Mouse (Mus musculus): ENCODE data around the gene Spsb3. TPM values are rescaled to one million over a fixed set of nuclear protein-coding genes. Genes with fewer than 3 reads are reported as not detected.
A peak's percentile ranks its signal among the peaks of the same experiment; 100 is the strongest.

Spsb3 gene
- polyA plus RNA-seq, 1 experiment from 2014 or later = 34.8 TPM

GRCm38 (mm10) chr17:24849733-24850064, 36.7 kb upstream of the Spsb3 start:
- Histone ChIP-seq H3K27ac (replicated peaks; ENCODE audit: low read depth, low read length) (peak overlapping the region; percentile 72), H3K4me1 (ENCODE audit: control insufficient read depth, insufficient read depth, low read length) (peaks cover 3% of the 10 kb centered on the region; the same call in 1 of the 2 replicates), H3K36me3 (replicated peaks; ENCODE audit: control insufficient read depth, insufficient read depth, low read depth, low read length) (no peaks in the 10 kb centered on the region), H3K9me3 (replicated peaks; ENCODE audit: control insufficient read depth, low read length) (no peaks in the 10 kb centered on the region), H3K27me3 (ENCODE audit: control insufficient read depth, insufficient read depth, low read length) (no peaks in the 10 kb centered on the region; the same call in 1 of the 2 replicates), H3K9ac (replicated peaks; ENCODE audit: low read length) (peak overlapping the region; percentile 69), H3K4me3 (ENCODE audit: low read depth, low read length) (peak overlapping the region; percentile 80), H3K4me2 (ENCODE audit: low read depth, low read length) (peak overlapping the region; percentile 77)
- under 1% methylated on average over 21 of the region's 21 CpGs for WGBS
- ATAC-seq (replicated peaks; ENCODE audit: insufficient number of reproducible peaks, low FRiP score, low TSS enrichment, low read depth) = peak; percentile 51; the same call in 1 of the 2 replicates
- peak; percentile 65 for DNase-seq (ENCODE audit: low spot score)

GRCm38 (mm10) chr17:24850065-24850772, 36.2 kb upstream of the Spsb3 start, which contains the start of gene Fahd1:
Gene Fahd1 (minus strand): TSS chr17:24850364.
- H3K4me2 ChIP-seq (ENCODE audit: low read depth, low read length) = peak within 1 kb of the TSS; percentile 94
- ATAC-seq (replicated peaks; ENCODE audit: insufficient number of reproducible peaks, low FRiP score, low TSS enrichment, low read depth) (peak; percentile 99), DNase-seq (ENCODE audit: low spot score) (peak; percentile 98)
- no peaks in the 10 kb centered on the region for H3K9me3 ChIP-seq (replicated peaks; ENCODE audit: control insufficient read depth, low read length)
- no peaks in the 10 kb centered on the region for H3K36me3 ChIP-seq (replicated peaks; ENCODE audit: control insufficient read depth, insufficient read depth, low read depth, low read length)
- H3K4me1 ChIP-seq (ENCODE audit: control insufficient read depth, insufficient read depth, low read length) = peaks cover 3% of the 10 kb centered on the region; the same call in 1 of the 2 replicates
- peak within 1 kb of the TSS; percentile 80 for H3K4me3 ChIP-seq (ENCODE audit: low read depth, low read length)
- peak within 1 kb of the TSS; percentile 72 for H3K27ac ChIP-seq (replicated peaks; ENCODE audit: low read depth, low read length)
- no peaks in the 10 kb centered on the region; the same call in 1 of the 2 replicates for H3K27me3 ChIP-seq (ENCODE audit: control insufficient read depth, insufficient read depth, low read length)
- peak within 1 kb of the TSS; percentile 69 for H3K9ac ChIP-seq (replicated peaks; ENCODE audit: low read length)
- WGBS = under 1% methylated on average over 58 of the region's 58 CpGs

GRCm38 (mm10) chr17:24850773-24851127, 35.7 kb upstream of the Spsb3 start:
- WGBS = 1% methylated on average over 20 of the region's 20 CpGs

GRCm38 (mm10) chr17:24851381-24852125, 34.9 kb upstream of the Spsb3 start:
- Histone ChIP-seq H3K4me2 (ENCODE audit: low read depth, low read length) (peak overlapping the region; percentile 94; the same call in 1 of the 2 replicates), H3K27ac (replicated peaks; ENCODE audit: low read depth, low read length) (no peak overlapping the region), H3K27me3 (ENCODE audit: control insufficient read depth, insufficient read depth, low read length) (no peaks in the 10 kb centered on the region; the same call in 1 of the 2 replicates), H3K36me3 (replicated peaks; ENCODE audit: control insufficient read depth, insufficient read depth, low read depth, low read length) (no peaks in the 10 kb centered on the region), H3K4me1 (ENCODE audit: control insufficient read depth, insufficient read depth, low read length) (peaks cover 3% of the 10 kb centered on the region; the same call in 1 of the 2 replicates), H3K9ac (replicated peaks; ENCODE audit: low read length) (no peak overlapping the region), H3K9me3 (replicated peaks; ENCODE audit: control insufficient read depth, low read length) (no peaks in the 10 kb centered on the region), H3K4me3 (ENCODE audit: low read depth, low read length) (peak overlapping the region; percentile 80)
- ATAC-seq (replicated peaks; ENCODE audit: insufficient number of reproducible peaks, low FRiP score, low TSS enrichment, low read depth) (no peak), DNase-seq (ENCODE audit: low spot score) (no peak)
- 81% methylated on average over 10 of the region's 10 CpGs for WGBS

More at GRCm38 (mm10) chr17:24850773-24851127, 35.7 kb upstream of the Spsb3 start:
- Histone ChIP-seq H3K27ac (replicated peaks; ENCODE audit: low read depth, low read length) (no peak overlapping the region), H3K9me3 (replicated peaks; ENCODE audit: control insufficient read depth, low read length) (no peaks in the 10 kb centered on the region), H3K4me2 (ENCODE audit: low read depth, low read length) (peak overlapping the region; percentile 94), H3K4me3 (ENCODE audit: low read depth, low read length) (peak overlapping the region; percentile 80), H3K9ac (replicated peaks; ENCODE audit: low read length) (peak overlapping the region; percentile 57), H3K4me1 (ENCODE audit: control insufficient read depth, insufficient read depth, low read length) (peaks cover 3% of the 10 kb centered on the region; the same call in 1 of the 2 replicates), H3K27me3 (ENCODE audit: control insufficient read depth, insufficient read depth, low read length) (no peaks in the 10 kb centered on the region; the same call in 1 of the 2 replicates), H3K36me3 (replicated peaks; ENCODE audit: control insufficient read depth, insufficient read depth, low read depth, low read length) (no peaks in the 10 kb centered on the region)
- DNase-seq (ENCODE audit: low spot score) (peak; percentile 3), ATAC-seq (replicated peaks; ENCODE audit: insufficient number of reproducible peaks, low FRiP score, low TSS enrichment, low read depth) (no peak)

- ATAC-seq (replicated peaks; ENCODE audit: insufficient number of reproducible peaks, low FRiP score, low TSS enrichment, low read depth) = no peak
- Histone ChIP-seq H3K27ac (replicated peaks; ENCODE audit: low read depth, low read length) (no peak overlapping the region), H3K4me3 (ENCODE audit: low read depth, low read length) (no peak overlapping the region), H3K9ac (replicated peaks; ENCODE audit: low read length) (no peak overlapping the region; the same call in 1 of the 2 replicates), H3K27me3 (ENCODE audit: control insufficient read depth, insufficient read depth, low read length) (no peaks in the 10 kb centered on the region; the same call in 1 of the 2 replicates), H3K36me3 (replicated peaks; ENCODE audit: control insufficient read depth, insufficient read depth, low read depth, low read length) (no peaks in the 10 kb centered on the region; the same call in 1 of the 2 replicates), H3K4me2 (ENCODE audit: low read depth, low read length) (no peak overlapping the region), H3K4me1 (ENCODE audit: control insufficient read depth, insufficient read depth, low read length) (peaks cover 1% of the 10 kb centered on the region; the same call in 1 of the 2 replicates), H3K9me3 (replicated peaks; ENCODE audit: control insufficient read depth, low read length) (no peaks in the 10 kb centered on the region)
- DNase-seq (ENCODE audit: low spot score) = no peak
- WGBS = 70% methylated on average over 3 of the region's 3 CpGs
Observed at GRCm38 (mm10) chr17:24855838-24856464, 30.5 kb upstream of the Spsb3 start.

GRCm38 (mm10) chr17:24856589-24856988, 29.9 kb upstream of the Spsb3 start:
- WGBS = 88% methylated on average over 13 of the region's 13 CpGs
- DNase-seq (ENCODE audit: low spot score) = no peak
- no peak overlapping the region for H3K4me3 ChIP-seq (ENCODE audit: low read depth, low read length)
- H3K4me1 ChIP-seq (ENCODE audit: control insufficient read depth, insufficient read depth, low read length) = no peaks in the 10 kb centered on the region
- peaks cover 3% of the 10 kb centered on the region for H3K36me3 ChIP-seq (replicated peaks; ENCODE audit: control insufficient read depth, insufficient read depth, low read depth, low read length)
- ATAC-seq (replicated peaks; ENCODE audit: insufficient number of reproducible peaks, low FRiP score, low TSS enrichment, low read depth) = no peak
- no peak overlapping the region for H3K27ac ChIP-seq (replicated peaks; ENCODE audit: low read depth, low read length)
- no peak overlapping the region for H3K4me2 ChIP-seq (ENCODE audit: low read depth, low read length)
- no peaks in the 10 kb centered on the region for H3K27me3 ChIP-seq (ENCODE audit: control insufficient read depth, insufficient read depth, low read length)
- H3K9me3 ChIP-seq (replicated peaks; ENCODE audit: control insufficient read depth, low read length) = no peaks in the 10 kb centered on the region
- no peak overlapping the region for H3K9ac ChIP-seq (replicated peaks; ENCODE audit: low read length)

GRCm38 (mm10) chr17:24857831-24858470, 28.5 kb upstream of the Spsb3 start:
- no peak for DNase-seq (ENCODE audit: low spot score)
- no peaks in the 10 kb centered on the region for H3K4me1 ChIP-seq (ENCODE audit: control insufficient read depth, insufficient read depth, low read length)
- H3K27ac ChIP-seq (replicated peaks; ENCODE audit: low read depth, low read length) = no peak overlapping the region
- 86% methylated on average over 8 of the region's 8 CpGs for WGBS
- H3K9me3 ChIP-seq (replicated peaks; ENCODE audit: control insufficient read depth, low read length) = no peaks in the 10 kb centered on the region
- no peaks in the 10 kb centered on the region for H3K27me3 ChIP-seq (ENCODE audit: control insufficient read depth, insufficient read depth, low read length)
- ATAC-seq (replicated peaks; ENCODE audit: insufficient number of reproducible peaks, low FRiP score, low TSS enrichment, low read depth) = no peak
- H3K9ac ChIP-seq (replicated peaks; ENCODE audit: low read length) = no peak overlapping the region
- H3K36me3 ChIP-seq (replicated peaks; ENCODE audit: control insufficient read depth, insufficient read depth, low read depth, low read length) = peaks cover 3% of the 10 kb centered on the region
- no peak overlapping the region for H3K4me2 ChIP-seq (ENCODE audit: low read depth, low read length)
- H3K4me3 ChIP-seq (ENCODE audit: low read depth, low read length) = no peak overlapping the region
